ENCODE assay signal across 21 mouse cellular contexts in the genomic region with DNA sequence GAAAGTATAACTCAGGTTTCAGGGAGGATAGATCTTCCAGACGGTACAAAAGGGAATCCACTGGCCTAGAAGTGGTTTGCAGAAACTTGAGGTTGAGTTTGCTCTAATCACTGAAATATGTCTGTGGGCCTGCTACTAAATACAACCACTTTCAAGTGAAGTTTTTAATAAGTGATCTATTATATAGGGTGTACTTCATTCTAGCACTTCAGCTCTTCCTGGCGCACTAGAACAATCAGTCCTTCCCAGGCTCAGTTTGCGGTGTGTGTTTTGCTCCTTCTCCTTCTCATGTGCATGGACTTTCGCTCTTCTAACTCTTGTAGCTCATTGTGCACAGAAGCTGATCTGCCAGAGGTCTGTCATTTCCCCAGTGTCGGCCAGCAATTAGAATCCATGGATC. TPM values are rescaled to one million over a fixed set of nuclear protein-coding genes. Genes with fewer than 3 reads are reported as not detected.
A peak's percentile ranks its signal among the peaks of the same experiment; 100 is the strongest.
DNase-seq lines count a peak whose midpoint lies in the region; ATAC-seq and TF ChIP-seq lines count a peak whose summit lies in the region.
"Had no signal": no experiment of that assay in that cellular context is flagged by ENCODE, and none has a peak within 500 bp of the region (broad histone marks: within the 10 kb centered on the region; RNA-seq: fewer than 3 reads in every experiment).

No protein-coding gene starts in this region.

- no peak overlapping the region for H3K27ac ChIP-seq in kidney, postnatal 0 days
- peak overlapping the region; percentile 73 for H3K27ac ChIP-seq in lung, embryonic 15.5 days
- no peak overlapping the region for H3K27ac ChIP-seq in gastrocnemius, adult 2 months
- H3K27ac ChIP-seq: embryonic facial prominence, embryonic 12.5 days; forebrain, embryonic 15.5 days; heart, adult 2 months; hindbrain, embryonic 10.5 days had no signal

- no peak overlapping the region for H3K4me3 ChIP-seq in kidney, postnatal 0 days (replicated peaks; ENCODE audit: low read depth, low read length)
- no peak overlapping the region for H3K4me3 ChIP-seq in lung, embryonic 15.5 days
- no peak overlapping the region for H3K4me3 ChIP-seq in gastrocnemius, adult 2 months
- H3K4me3 ChIP-seq: embryonic facial prominence, embryonic 12.5 days; forebrain, embryonic 15.5 days; heart, adult 2 months; heart, embryonic 12.5 days; hindbrain, embryonic 10.5 days had no signal

- no peak for TF ChIP-seq CTCF in kidney, postnatal 0 days (IDR thresholded peaks at IDR 0.05; ENCODE audit: low read depth)
- TF ChIP-seq CTCF in gastrocnemius, adult 2 months (IDR thresholded peaks at IDR 0.05), result no peak

- no peak overlapping the region for H3K4me2 ChIP-seq in kidney, postnatal 0 days (ENCODE audit: low read length)
- no peak overlapping the region for H3K4me2 ChIP-seq in lung, embryonic 15.5 days
- H3K4me2 ChIP-seq: embryonic facial prominence, embryonic 12.5 days; forebrain, embryonic 15.5 days; heart, embryonic 12.5 days had no signal

- H3K36me3 ChIP-seq in kidney, postnatal 0 days (ENCODE audit: insufficient read depth, low read length), result no peaks in the 10 kb centered on the region
- no peaks in the 10 kb centered on the region for H3K36me3 ChIP-seq in lung, embryonic 15.5 days
- H3K36me3 ChIP-seq: embryonic facial prominence, embryonic 12.5 days; forebrain, embryonic 15.5 days; G1E; heart, embryonic 12.5 days; hindbrain, embryonic 10.5 days had no signal

- no peaks in the 10 kb centered on the region for H3K4me1 ChIP-seq in kidney, postnatal 0 days (replicated peaks; ENCODE audit: insufficient read depth, low read length)
- H3K4me1 ChIP-seq in lung, embryonic 15.5 days, result peaks cover 11% of the 10 kb centered on the region; the same call in 1 of the 2 replicates
- H3K4me1 ChIP-seq: embryonic facial prominence, embryonic 12.5 days; forebrain, embryonic 15.5 days; heart, embryonic 12.5 days; hindbrain, embryonic 10.5 days had no signal

- no peaks in the 10 kb centered on the region for H3K27me3 ChIP-seq in kidney, postnatal 0 days (ENCODE audit: insufficient read depth, low read length)
- H3K27me3 ChIP-seq in lung, embryonic 15.5 days, result no peaks in the 10 kb centered on the region
- H3K27me3 ChIP-seq: embryonic facial prominence, embryonic 12.5 days; forebrain, embryonic 15.5 days; heart, embryonic 12.5 days had no signal

- 77% methylated on average over 5 of the region's 5 CpGs for WGBS in kidney, postnatal 0 days
- WGBS in lung, embryonic 15.5 days, result 60% methylated on average over 5 of the region's 5 CpGs

- no peak for ATAC-seq in kidney, postnatal 0 days (replicated peaks; ENCODE audit: low FRiP score, low read depth)
- ATAC-seq in lung, embryonic 15.5 days (ENCODE audit: borderline replicate concordance, extremely low read depth, low FRiP score, low TSS enrichment), result peak; percentile 79; the same call in 1 of the 2 replicates
- ATAC-seq: CD4-positive, CD25-positive, alpha-beta regulatory T cell, adult 4 months; forebrain, embryonic 15.5 days had no signal

- DNase-seq in heart, adult 11 months, result peak; percentile 23
- no peak for DNase-seq in heart, adult 9 months (ENCODE audit: low spot score in 2 of 2)
- DNase-seq in kidney, postnatal 0 days (ENCODE audit: low spot score), result peak; percentile 5
- DNase-seq in kidney, adult 8-10 months, result no peak
- DNase-seq in lung, postnatal 14 days, result no peak
- peak; percentile 9 to 20 for DNase-seq in lung, postnatal 4 days
- DNase-seq in gastrocnemius, adult 2 months, result no peak
- DNase-seq: adrenal gland, postnatal 10 days; B cell, adult 2 months; cerebellum, adult 11 months; cerebellum, adult 8-10 months; cerebellum, postnatal 14 days; gastrocnemius, postnatal 10 days; heart, adult 2 months had no signal

- no peak overlapping the region for H3K9ac ChIP-seq in kidney, postnatal 0 days (ENCODE audit: low read depth, low read length)
- no peak overlapping the region for H3K9ac ChIP-seq in lung, embryonic 15.5 days
- H3K9ac ChIP-seq: embryonic facial prominence, embryonic 12.5 days; forebrain, embryonic 15.5 days; heart, embryonic 12.5 days had no signal

- no peaks in the 10 kb centered on the region for H3K9me3 ChIP-seq in kidney, postnatal 0 days (replicated peaks; ENCODE audit: low read length)
- no peaks in the 10 kb centered on the region for H3K9me3 ChIP-seq in lung, embryonic 15.5 days
- H3K9me3 ChIP-seq: embryonic facial prominence, embryonic 12.5 days; forebrain, embryonic 15.5 days; G1E; heart, embryonic 12.5 days; hindbrain, embryonic 10.5 days had no signal

- intact Hi-C loops in gastrocnemius, adult 2 months (cut with DNase I), result no loop called here

RNA-seq across cellular contexts. Expression of gene Slc15a2, which starts 11.8 kb away (rescaled TPM):
- 44.5 and 56.0 TPM in 2 replicates for polyA plus RNA-seq in kidney, postnatal 0 days (2015; fragmentation: Nextera tagmentation; extraction: Ambion mirVana)
- 41.7 and 42.8 TPM in 2 replicates for polyA plus RNA-seq in lung, embryonic 15.5 days (2015; fragmentation: Nextera tagmentation; extraction: Ambion mirVana)
- total RNA-seq in gastrocnemius, adult 2 months (2021), result 1 to 10 TPM; 2.3 to 3.8 TPM

RNA-seq across cellular contexts. Expression of gene Iqcb1, which starts 55.2 kb away (rescaled TPM):
- polyA plus RNA-seq in kidney, postnatal 0 days (2015; fragmentation: Nextera tagmentation; extraction: Ambion mirVana), result 21.8 and 24.2 TPM in 2 replicates
- polyA plus RNA-seq in lung, embryonic 15.5 days (2015; fragmentation: Nextera tagmentation; extraction: Ambion mirVana), result 30.2 and 32.2 TPM in 2 replicates
- 1 to 10 TPM; 5.8 to 5.9 TPM for total RNA-seq in gastrocnemius, adult 2 months (2021)

Comparison
In these comparisons a context has a peak if more than half of its experiments do, and no peak if none do; other contexts are left out.
1. DNase-seq: peak in heart, adult 11 months (single experiment), kidney, postnatal 0 days (single experiment) and lung, postnatal 4 days (2 of 2); none in heart, adult 9 months (0 of 2), kidney, adult 8-10 months (0 of 2), lung, postnatal 14 days (single experiment) and gastrocnemius, adult 2 months (single experiment).